Mouse (Mus musculus): ENCODE data around the gene Eif4b.

Eif4b gene

DNA sequence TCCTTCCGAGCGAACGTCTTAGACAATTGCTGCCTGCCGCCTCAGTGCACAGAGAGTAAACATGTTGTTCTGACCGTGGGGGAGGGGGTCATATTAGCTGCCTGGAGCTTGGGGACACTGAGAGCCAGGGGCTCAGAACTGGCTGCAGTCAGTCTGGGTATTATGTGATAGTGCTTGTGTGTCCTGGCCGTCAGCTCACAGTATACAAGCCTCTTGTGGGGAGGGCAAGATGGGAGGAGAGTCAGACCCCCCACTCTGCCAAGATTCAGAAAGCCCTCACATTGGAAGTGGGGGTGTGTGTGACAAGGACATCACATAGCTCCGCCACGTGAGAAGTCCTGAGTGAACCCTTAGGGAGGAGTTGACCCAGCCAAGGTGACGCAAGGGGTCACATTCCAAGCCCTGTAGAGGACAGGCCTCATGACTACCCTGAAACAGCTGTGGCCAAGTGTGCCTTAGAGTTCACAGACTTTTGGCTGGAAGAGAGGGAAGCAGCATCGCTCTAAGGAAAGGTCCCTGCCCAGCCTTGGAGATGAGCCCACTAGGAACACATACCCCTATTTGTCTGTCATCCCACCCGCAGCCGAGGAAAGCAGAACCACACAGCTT, 30.5 kb downstream of the Eif4b start:
- CTCF ChIA-PET = interaction anchor here in 2 of 4 experiments (0.6 to 1.6 kb wide), 7 partner anchors 11 to 222 kb away, joined by 3 to 4 read pairs (median 3); partner anchors contain the start of genes Krt8 (in 1 of the 2) and Pfdn5 (in 1 of the 2)
- POLR2A ChIA-PET = interaction anchor here in 3 of 4 experiments (0.5 to 6.4 kb wide), 30 partner anchors 10 to 412 kb away, joined by 3 to 82 read pairs (median 4); partner anchors contain the start of genes Eif4b (in 1 of the 3), Espl1 (in 1 of the 3), Pcbp2 (in 1 of the 3) and Pfdn5 (in 1 of the 3)

DNA sequence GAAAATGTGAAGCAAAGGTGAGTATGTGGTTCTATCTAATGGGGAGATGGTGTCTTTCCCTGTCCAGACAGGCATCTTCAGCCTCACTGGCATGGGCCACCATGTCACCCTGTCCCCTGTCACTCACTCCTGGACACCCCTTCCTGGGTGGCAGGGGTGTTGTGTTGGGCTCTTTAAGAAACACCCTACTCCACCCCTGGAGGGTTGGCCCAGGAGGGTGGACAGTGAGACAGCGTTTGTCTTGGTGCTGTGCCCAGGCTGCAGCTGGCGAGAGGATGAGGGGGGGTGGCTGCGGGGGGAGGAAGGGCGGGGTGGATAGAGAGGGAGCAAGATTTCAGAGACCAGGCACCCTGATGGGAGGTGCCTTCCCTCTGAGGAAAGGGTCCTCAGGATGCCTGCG, 31.8 kb downstream of the Eif4b start:
- POLR2A ChIA-PET = interaction anchor here in 3 of 4 experiments (0.6 to 6.4 kb wide), 11 partner anchors 10 to 232 kb away, joined by 3 to 82 read pairs (median 11); partner anchors contain the start of gene Spryd3 (in 1 of the 3)
- CTCF ChIA-PET = interaction anchor here in 3 of 4 experiments (0.6 to 4.9 kb wide), 4 partner anchors 35 to 1750 kb away, joined by 4 to 75 read pairs (median 5); no protein-coding TSS in a partner anchor

DNA sequence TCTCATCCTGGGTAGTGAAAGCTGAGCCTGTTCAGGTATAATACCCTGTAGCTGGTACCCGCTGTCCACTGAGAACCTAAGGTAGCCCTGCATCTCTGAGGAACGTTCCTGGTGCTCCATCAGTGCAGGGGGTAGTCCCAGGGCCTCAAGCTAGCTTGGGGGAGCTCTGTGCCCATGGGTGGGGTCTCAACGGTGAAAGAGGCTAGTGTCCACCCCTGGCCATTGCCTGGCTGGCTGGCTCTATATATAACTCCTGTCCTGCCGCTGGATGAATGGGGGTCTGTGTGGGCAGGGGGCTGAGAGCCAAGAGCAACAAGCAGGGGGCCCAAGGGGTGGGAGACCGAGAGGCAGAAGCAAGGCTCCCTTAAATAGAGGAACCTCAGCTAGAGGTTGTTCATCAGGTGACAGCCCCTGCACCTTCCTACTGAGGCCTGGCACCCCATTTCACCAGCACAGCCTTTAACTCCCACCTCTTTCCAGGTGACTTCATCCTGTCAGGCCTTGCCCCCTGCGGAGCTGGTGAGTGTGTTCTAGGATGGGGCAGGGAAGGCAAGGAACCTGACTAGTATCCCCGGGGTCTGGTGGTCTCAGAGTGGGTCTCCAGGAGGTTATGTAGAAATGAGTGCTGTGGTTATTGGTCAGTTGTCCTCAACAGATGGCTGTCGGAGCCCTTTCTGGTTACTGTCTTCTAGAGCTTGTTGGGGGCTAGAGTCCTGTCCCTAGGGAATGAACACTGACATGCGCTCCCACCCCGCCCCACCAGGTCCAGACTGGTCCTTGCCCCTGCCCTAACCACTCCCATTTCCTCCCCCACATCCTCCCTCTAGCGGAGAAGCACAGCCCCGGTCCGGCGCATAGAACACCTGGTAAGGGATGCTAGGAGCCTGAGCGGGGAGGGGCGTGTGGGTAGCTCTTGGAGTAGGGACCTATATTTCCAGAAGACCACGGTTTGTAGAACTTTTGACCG, 32.5 kb downstream of the Eif4b start:
- ChIA-PET POLR2A (interaction anchor here (0.6 to 6.4 kb wide), 35 partner anchors 8 to 364 kb away, joined by 3 to 82 read pairs (median 8); partner anchors contain the start of genes Spryd3 (in 3 of the 4), Eif4b (in 2 of the 4), Soat2 (in 2 of the 4) and Pcbp2 (in 1 of the 4)), CTCF (interaction anchor here (0.5 to 4.9 kb wide), 30 partner anchors 8 to 1751 kb away, joined by 3 to 75 read pairs (median 6); partner anchors contain the start of genes Krt8 (in 1 of the 4), Spryd3 (in 1 of the 4) and Tns2 (in 1 of the 4))

DNA sequence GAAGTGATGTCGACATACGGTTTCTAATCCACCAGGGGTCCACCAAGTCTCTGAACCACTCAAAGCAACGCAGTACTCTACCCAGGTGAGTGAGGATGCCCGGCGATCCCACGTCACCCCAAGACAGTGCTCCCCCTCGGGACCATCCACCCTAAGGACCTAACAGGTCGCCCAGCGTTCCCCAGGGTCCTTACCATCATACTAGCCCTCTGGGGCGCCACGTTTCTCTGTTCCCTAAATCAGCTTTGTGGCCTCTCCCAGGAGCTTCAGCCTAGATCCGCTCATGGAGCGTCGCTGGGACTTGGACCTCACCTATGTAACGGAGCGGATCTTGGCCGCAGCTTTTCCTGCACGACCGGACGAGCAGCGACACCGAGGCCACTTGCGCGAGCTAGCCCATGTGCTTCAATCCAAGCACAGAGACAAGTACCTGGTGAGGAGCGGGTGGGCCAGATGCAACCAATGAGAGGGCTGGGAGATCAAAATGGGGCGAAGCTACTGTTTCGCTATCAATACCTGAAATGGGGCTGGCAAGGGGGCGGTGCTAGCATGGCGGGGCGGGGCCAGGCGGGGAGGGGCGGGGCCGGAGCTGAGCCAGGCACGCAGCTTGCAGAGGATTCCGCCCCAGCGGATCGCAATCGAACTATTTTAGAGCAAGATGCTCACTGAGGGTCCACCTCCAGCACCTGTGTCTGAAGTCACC, 33.3 kb downstream of the Eif4b start:
- ChIA-PET CTCF (interaction anchor here (0.5 to 4.9 kb wide), 80 partner anchors 8 to 1359 kb away, joined by 3 to 75 read pairs (median 5); partner anchors contain the start of genes Spryd3 (in 4 of the 4), Eif4b (in 1 of the 4), Espl1 (in 1 of the 4) and Krt8 (in 1 of the 4)), POLR2A (interaction anchor here (0.5 to 6.4 kb wide), 63 partner anchors 8 to 977 kb away, joined by 3 to 82 read pairs (median 6); partner anchors contain the start of genes Spryd3 (in 3 of the 4), Eif4b (in 2 of the 4), Soat2 (in 2 of the 4) and Zfp740 (in 2 of the 4))

DNA sequence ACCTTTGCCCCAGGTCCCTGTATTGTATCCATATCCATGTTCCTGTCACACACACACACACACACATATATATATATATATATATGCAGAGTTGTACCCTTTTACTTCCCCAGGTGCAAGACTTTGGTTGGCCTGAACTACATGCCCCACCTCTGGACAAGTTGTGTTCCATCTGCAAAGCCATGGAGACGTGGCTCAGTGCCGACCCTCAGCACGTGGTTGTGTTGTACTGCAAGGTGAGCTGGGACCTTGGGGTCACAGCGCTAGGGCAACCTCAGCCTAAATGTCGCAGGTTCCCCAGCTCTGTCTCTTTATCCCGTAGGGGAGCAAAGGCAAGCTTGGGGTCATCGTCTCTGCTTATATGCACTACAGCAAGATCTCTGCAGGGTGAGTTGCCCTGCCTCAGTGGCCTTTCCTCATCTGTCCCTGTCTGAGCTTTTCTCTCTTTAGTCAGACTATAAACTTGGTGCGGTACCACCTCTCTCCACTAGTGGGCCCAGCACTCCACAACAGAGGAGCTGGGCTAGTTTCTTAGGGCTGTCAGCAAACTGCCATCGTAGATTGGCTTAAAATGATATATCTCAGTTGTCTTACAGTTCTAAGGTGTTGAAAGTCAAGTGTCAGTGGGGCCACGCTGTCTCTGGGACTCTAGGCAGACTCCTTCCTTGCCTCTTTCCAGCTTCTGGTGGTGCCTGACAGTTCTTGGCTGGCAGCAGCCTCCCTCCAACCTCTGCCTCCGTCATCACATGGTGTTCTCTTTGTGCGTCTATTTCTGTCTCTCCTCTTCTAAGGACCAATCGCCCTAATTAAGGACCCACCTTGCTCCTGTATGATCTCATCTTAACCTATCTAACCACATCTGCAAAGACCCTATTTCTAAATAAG, 34.4 kb downstream of the Eif4b start:
- ChIA-PET POLR2A (interaction anchor here (0.6 to 6.4 kb wide), 62 partner anchors 8 to 978 kb away, joined by 3 to 82 read pairs (median 6); partner anchors contain the start of genes Eif4b (in 3 of the 4), Soat2 (in 2 of the 4), Spryd3 (in 2 of the 4) and Zfp740 (in 2 of the 4)), CTCF (interaction anchor here (0.5 to 4.9 kb wide), 130 partner anchors 8 to 1431 kb away, joined by 3 to 75 read pairs (median 4); partner anchors contain the start of genes Spryd3 (in 4 of the 4), Soat2 (in 2 of the 4), Tns2 (in 2 of the 4) and Atg101 (in 1 of the 4))

DNA sequence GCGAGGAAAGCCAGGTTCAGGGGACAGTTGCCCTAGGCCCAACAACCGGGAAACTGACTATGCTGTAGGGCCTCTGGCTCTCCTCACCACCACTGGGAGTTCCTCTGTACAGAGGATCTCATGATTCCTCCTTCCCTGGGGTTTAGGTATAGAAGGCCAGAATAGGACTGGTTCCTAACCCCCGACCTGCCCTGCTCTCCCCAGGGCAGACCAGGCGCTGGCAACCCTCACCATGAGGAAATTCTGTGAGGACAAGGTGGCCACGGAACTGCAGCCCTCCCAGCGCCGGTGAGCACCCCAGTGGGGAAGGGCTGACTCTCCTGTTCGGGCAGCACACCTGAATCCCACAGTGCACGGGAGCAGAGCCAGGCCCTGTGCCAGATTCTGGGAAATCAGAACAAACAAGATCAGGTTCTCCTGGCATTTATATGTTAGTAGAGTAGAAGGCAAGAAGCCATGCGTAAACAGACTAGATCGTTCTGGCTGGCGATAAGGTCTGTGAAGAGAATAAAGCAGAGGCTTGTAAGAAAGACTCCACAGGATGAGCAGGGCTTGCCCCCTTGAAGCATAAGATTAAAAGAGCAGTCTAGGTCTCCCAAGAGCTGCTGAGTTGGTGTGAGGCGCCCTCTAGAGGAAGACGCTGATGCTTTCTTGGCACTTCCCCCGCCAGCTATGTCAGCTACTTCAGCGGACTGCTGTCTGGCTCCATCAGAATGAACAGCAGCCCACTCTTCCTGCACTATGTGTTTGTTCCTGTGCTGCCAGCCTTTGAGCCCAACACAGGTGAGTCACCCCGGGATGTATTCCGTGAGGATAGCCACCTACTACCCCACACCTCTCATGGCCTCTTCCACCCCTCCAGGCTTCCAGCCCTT, 35.3 kb downstream of the Eif4b start:
- ChIA-PET CTCF (interaction anchor here (0.5 to 4.9 kb wide), 125 partner anchors 8 to 995 kb away, joined by 3 to 75 read pairs (median 4); partner anchors contain the start of genes Spryd3 (in 4 of the 4), Tns2 (in 4 of the 4), Csad (in 2 of the 4) and Soat2 (in 2 of the 4)), POLR2A (interaction anchor here (0.5 to 6.4 kb wide), 41 partner anchors 8 to 792 kb away, joined by 3 to 82 read pairs (median 4); partner anchors contain the start of genes Eif4b (in 3 of the 4), Zfp740 (in 2 of the 4), Map3k12 (in 1 of the 4) and Tns2 (in 1 of the 4))

DNA sequence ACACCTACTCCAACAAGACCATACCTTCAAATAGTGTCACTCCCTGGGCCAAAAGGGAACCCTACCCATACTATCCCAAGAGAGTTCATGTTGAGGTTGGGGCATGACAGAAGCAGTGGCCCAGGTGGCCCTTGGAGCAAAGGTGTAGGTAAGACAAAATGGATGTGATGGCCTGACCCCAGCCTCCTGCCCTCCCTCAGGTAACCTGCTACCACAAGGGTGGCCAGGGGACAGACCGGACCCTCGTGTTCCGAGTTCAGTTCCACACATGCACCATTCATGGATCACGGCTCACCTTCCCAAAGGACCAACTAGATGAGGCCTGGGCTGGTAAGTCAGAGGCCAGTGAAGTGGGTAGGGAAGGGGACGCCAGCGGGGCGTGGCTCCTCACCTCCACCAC, 36.7 kb downstream of the Eif4b start:
- CTCF ChIA-PET = interaction anchor here (0.6 to 4.9 kb wide), 12 partner anchors 8 to 1012 kb away, joined by 3 to 35 read pairs (median 6); partner anchors contain the start of genes Soat2 (in 1 of the 4) and Spryd3 (in 1 of the 4)
- POLR2A ChIA-PET = interaction anchor here in 2 of 4 experiments (1.2 to 3.4 kb wide), 9 partner anchors 9 to 36 kb away, joined by 3 to 15 read pairs (median 5); no protein-coding TSS in a partner anchor

DNA sequence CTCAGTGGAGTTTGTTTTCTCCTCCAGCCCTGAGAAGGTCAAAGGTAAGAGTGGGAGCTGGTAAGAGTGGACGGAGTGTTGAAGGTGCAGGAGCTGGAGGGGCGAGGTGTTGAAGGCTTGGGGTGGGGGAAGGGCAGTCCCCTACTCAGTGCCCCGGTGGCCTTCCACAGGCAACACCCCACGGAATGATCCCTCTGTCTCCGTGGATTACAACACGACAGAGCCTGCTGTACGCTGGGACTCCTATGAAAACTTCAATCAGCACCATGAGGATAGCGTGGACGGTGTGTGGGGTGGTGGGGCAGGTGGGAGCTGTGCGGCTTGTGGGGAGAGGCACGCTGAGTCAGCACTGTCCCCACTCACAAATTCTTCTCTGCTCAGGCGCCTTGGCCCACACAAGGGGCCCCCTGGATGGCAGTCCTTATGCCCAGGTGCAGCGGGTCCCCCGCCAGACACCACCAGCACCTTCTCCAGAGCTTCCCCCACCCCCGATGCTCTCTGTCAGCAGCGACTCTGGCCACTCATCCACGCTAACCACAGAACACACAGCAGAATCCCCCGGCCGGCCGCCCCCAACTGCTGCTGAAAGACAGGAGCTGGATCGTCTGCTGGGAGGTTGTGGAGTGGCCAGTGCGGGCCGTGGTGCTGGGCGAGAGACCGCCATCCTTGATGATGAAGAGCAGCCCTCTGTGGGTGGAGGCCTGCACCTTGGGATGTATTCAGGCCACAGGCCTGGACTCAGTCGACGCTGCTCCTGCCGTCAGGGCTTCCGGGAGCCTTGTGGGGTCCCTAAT, 37.3 kb downstream of the Eif4b start:
- ChIA-PET CTCF (interaction anchor here (0.5 to 4.9 kb wide), 15 partner anchors 10 to 1011 kb away, joined by 3 to 21 read pairs (median 4); partner anchors contain the start of genes Soat2 (in 2 of the 4) and Tns2 (in 2 of the 4)), POLR2A (interaction anchor here in 3 of 4 experiments (0.5 to 3.4 kb wide), 15 partner anchors 10 to 289 kb away, joined by 3 to 15 read pairs (median 4); partner anchors contain the start of genes Eif4b (in 1 of the 3), Soat2 (in 1 of the 3), Tns2 (in 1 of the 3) and Zfp740 (in 1 of the 3))

DNA sequence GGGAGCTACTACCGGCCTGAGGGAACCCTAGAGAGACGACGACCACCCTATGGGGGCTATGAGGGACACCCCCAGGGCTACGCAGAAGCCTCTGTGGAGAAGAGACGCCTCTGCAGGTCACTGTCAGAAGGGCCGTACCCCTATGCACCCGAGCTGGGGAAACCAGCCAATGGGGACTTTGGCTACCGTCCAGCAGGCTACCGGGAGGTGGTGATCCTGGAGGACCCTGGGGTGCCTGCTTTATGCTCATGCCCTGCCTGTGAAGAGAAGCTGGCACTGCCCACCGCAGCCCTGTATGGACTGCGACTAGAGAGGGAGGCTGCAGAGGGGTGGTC, 37.9 kb downstream of the Eif4b start:
- CTCF ChIA-PET = interaction anchor here in 3 of 4 experiments (0.5 to 4.9 kb wide), 9 partner anchors 9 to 46 kb away, joined by 3 to 21 read pairs (median 4); partner anchors contain the start of genes Tns2 (in 2 of the 3) and Soat2 (in 1 of the 3)
- POLR2A ChIA-PET = interaction anchor here in 3 of 4 experiments (0.5 to 3.4 kb wide), 16 partner anchors 10 to 288 kb away, joined by 3 to 15 read pairs (median 4); partner anchors contain the start of genes Eif4b (in 1 of the 3), Soat2 (in 1 of the 3), Tns2 (in 1 of the 3) and Zfp740 (in 1 of the 3)

DNA sequence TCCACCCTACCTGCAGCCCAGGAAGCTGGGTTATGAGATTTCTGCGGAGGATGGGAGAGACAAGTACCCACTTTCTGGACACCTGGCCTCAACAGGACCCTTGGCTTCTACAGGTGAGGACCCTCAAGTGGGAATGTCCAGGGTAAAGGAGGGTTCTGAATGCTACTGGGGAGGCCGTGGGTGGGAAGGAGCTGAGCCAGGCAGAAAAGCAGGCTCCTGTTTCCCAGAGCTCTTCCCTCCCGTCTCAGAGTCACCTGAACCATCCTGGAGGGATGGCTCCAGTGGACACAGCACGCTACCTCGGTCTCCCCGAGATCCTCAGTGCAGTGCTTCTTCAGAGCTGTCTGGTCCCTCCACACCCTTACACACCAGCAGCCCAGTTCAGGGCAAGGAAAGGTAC, 38.6 kb downstream of the Eif4b start:
- POLR2A ChIA-PET = interaction anchor here in 3 of 4 experiments (0.5 to 3.4 kb wide), 14 partner anchors 9 to 709 kb away, joined by 3 to 15 read pairs (median 3); partner anchors contain the start of genes Eif4b (in 1 of the 3), Soat2 (in 1 of the 3), Spryd3 (in 1 of the 3) and Tns2 (in 1 of the 3)
- CTCF ChIA-PET = interaction anchor here in 2 of 4 experiments (1.8 to 4.9 kb wide), 3 partner anchors 9 to 12 kb away, joined by 6 to 21 read pairs (median 8); partner anchors contain the start of gene Tns2 (in 2 of the 2)

DNA sequence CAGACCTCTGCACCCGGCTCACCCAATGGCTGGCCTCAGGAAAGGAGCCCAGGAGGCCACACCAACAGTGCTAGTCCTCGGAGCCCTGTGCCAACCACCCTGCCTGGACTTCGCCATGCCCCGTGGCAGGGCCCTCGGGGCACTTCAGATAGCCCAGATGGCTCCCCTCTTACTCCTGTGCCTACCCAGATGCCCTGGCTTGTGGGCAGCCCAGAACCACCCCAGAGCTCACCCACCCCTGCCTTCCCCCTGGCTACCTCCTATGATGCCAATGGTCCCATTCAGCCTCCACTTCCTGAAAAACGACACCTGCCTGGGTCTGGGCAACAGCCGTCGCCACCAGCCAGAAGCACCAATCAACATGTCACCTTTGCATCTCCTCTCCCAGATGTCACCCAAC, 39.3 kb downstream of the Eif4b start:
- CTCF ChIA-PET = interaction anchor here in 1 of 4 experiments (1.9 kb wide), 1 partner anchor 12 kb away, joined by 6 read pairs; the partner anchor contains the start of gene Tns2

DNA sequence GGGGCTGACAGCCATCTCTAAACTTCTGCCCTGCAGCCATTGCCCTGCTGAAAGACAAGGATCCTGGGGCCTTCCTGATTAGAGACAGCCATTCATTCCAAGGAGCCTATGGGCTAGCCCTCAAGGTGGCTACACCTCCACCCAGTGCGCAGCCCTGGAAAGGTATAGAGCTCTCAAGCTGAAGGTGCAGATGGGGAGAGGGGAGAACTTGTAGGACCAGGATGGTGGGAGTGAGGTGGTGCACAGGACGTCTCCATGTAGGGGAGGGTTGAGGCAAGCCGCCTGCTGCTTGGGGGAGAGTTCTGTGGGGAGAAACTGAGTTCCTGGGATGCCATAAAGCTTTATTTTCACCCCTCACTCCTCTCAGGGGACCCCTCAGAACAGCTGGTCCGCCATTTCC, 40.1 kb downstream of the Eif4b start:
- ChIA-PET POLR2A (interaction anchor here in 1 of 4 experiments (3.7 kb wide), 1 partner anchor 9 kb away, joined by 22 read pairs; no protein-coding TSS in a partner anchor), CTCF (no interaction called here)

More for the DNA sequence above, 39.3 kb downstream of the Eif4b start:
- POLR2A ChIA-PET = interaction anchor here in 3 of 4 experiments (0.5 to 3.4 kb wide), 10 partner anchors 10 to 134 kb away, joined by 3 to 15 read pairs (median 4); partner anchors contain the start of genes Spryd3 (in 1 of the 3), Tns2 (in 1 of the 3) and Zfp740 (in 1 of the 3)

DNA sequence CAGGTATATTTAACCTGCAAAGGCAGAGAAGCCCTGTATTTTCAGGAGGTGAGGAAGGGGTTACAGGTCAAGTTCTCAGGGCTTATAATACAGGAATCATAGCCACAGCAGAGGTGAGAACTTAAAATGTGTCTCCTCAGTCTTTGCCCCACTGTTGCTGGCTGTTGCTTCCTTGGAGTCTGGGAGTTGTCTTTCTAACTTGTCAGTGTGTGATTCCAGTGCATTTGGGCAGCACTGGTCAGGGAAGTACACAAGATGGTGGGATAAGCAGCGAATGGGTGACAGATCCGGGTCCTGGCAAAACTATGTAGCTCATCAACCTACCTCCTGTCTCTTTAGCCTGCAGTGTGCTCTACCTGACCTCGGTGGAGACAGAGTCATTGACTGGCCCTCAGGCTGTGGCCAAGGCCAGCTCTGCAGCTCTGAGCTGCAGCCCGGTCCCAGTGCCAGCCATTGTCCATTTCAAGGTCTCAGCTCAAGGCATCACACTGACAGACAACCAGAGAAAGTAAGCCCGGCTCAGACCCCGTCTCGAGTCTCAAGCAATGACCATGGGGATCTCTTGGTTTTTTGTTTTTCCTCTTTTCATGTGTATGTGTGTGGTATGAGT, 41.2 kb downstream of the Eif4b start:
- ChIA-PET CTCF (interaction anchor here in 3 of 4 experiments (0.8 to 2.9 kb wide), 9 partner anchors 8 to 110 kb away, joined by 3 to 21 read pairs (median 4); partner anchors contain the start of genes Spryd3 (in 1 of the 3) and Tns2 (in 1 of the 3)), POLR2A (interaction anchor here in 2 of 4 experiments (0.7 to 3.7 kb wide), 14 partner anchors 7 to 210 kb away, joined by 3 to 22 read pairs (median 6); partner anchors contain the start of genes Eif4b (in 1 of the 2), Soat2 (in 1 of the 2), Spryd3 (in 1 of the 2) and Tns2 (in 1 of the 2))

Data from embryonic stem cell, embryonic (primary cell).